Mouse (Mus musculus): ENCODE measurements around the gene Acbd5. TPM values are rescaled to one million over a fixed set of nuclear protein-coding genes. Genes with fewer than 3 reads are reported as not detected.

The Acbd5 gene
- polyA plus RNA-seq, 1 experiment from 2014 or later: 68.3 TPM

- H3K36me3 ChIP-seq: peaks cover 10% of the 10 kb centered on the region; the same call in 1 of the 2 replicates
- H3K9me3 ChIP-seq: no peaks in the 10 kb centered on the region
- H3K27me3 ChIP-seq (replicated peaks): no peaks in the 10 kb centered on the region
- H3K27ac ChIP-seq: no peak overlapping the region
- H3K4me1 ChIP-seq: 0 out of 2 replicates have a peak, but pooled peaks cover 3% of the 10 kb centered on the region
- H3K4me3 ChIP-seq: no peak overlapping the region
- no peak overlapping the region for H3K9ac ChIP-seq
- ATAC-seq (ENCODE audit: low FRiP score, low read depth): no peak
- WGBS: 95% methylated on average over 2 of the region's 2 CpGs
- H3K4me2 ChIP-seq (replicated peaks): no peak overlapping the region
Observed at GRCm38 (mm10) chr2:23070491-23070890, 2.5 kb downstream of the Acbd5 start.

DNA sequence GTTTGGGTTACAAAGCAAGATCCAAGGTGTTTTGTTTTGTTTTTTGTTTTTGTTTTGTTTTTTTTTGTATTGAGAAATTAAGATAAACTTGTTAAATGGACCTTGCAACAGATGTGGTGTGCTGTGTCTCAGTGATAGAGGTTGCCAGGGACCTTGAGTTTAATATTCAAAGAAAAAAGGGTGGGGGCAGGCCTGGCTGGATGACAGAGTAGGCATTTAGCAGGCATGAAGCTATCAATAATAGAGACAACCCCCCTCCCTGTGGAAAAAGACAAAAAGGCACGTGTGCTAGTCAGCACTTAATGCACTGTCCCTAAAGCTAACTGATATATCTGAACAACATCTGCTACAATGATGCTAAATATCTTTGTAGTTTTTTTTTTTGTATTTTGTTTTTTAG, 3.4 kb downstream of the Acbd5 start:
- Histone ChIP-seq H3K9me3 (no peaks in the 10 kb centered on the region), H3K4me2 (replicated peaks) (no peak overlapping the region), H3K36me3 (peaks cover 15% of the 10 kb centered on the region; the same call in 1 of the 2 replicates), H3K27me3 (replicated peaks) (no peaks in the 10 kb centered on the region), H3K9ac (no peak overlapping the region), H3K4me3 (no peak overlapping the region), H3K4me1 (0 out of 2 replicates have a peak, but pooled peaks cover 3% of the 10 kb centered on the region), H3K27ac (no peak overlapping the region)
- no peak for ATAC-seq (ENCODE audit: low FRiP score, low read depth)
- 60% methylated on average over 1 of the region's 1 CpGs for WGBS

DNA sequence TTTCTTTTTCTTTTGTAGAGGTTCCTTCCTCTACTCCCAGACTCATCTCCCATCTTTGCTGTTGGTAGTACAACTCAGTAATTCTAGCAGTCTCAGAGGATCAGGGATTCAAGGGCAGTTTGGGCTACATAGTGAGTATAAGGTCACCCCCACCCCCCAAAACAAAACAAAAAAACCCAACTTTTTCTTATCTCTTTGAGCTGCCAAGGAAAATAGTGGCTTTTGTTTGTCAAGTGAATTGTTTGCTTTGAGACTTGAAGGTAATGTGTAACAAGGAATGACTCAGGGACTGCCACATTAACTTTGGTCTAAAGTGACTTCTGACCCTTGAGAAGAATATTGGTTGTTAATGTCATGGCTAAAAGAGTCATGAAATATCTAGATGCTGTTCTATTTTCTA, 7.9 kb downstream of the Acbd5 start:
- Histone ChIP-seq H3K36me3 (peaks cover 39% of the 10 kb centered on the region), H3K4me3 (no peak overlapping the region), H3K4me2 (replicated peaks) (no peak overlapping the region), H3K27ac (no peak overlapping the region), H3K9me3 (no peaks in the 10 kb centered on the region), H3K4me1 (no peaks in the 10 kb centered on the region), H3K9ac (no peak overlapping the region), H3K27me3 (replicated peaks) (no peaks in the 10 kb centered on the region)
- ATAC-seq (ENCODE audit: low FRiP score, low read depth): no peak

DNA sequence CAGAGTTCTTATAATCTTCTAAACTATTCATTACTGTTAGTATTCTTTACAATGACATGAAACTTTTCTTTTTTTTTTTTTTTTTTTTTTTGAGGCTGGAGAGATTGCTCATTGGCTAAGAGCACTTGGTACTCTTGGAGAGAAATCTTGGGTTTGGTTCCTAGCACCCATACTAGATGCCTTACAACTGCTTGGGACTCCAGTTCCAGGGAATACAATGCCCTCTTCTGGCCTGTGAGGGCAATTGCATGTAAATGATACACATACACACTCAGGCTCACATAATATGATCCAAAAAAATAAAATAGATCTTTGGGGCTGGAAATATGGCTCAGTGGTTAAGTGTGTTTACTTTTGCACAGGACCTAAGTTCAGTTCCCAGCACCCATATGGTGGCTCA, 8.8 kb downstream of the Acbd5 start:
- Histone ChIP-seq H3K9me3 (no peaks in the 10 kb centered on the region), H3K27ac (no peak overlapping the region), H3K4me2 (replicated peaks) (no peak overlapping the region), H3K4me3 (no peak overlapping the region), H3K27me3 (replicated peaks) (no peaks in the 10 kb centered on the region), H3K9ac (no peak overlapping the region), H3K4me1 (no peaks in the 10 kb centered on the region), H3K36me3 (peaks cover 47% of the 10 kb centered on the region)
- ATAC-seq (ENCODE audit: low FRiP score, low read depth): no peak

GRCm38 (mm10) chr2:23077693-23078092, 9.7 kb downstream of the Acbd5 start:
- Histone ChIP-seq H3K4me3 (no peak overlapping the region), H3K36me3 (peaks cover 48% of the 10 kb centered on the region)
- no peak for ATAC-seq (ENCODE audit: low FRiP score, low read depth)

GRCm38 (mm10) chr2:23078588-23078987, 10.6 kb downstream of the Acbd5 start:
- Histone ChIP-seq H3K36me3 (peaks cover 54% of the 10 kb centered on the region), H3K4me1 (no peaks in the 10 kb centered on the region), H3K9me3 (no peaks in the 10 kb centered on the region), H3K4me2 (replicated peaks) (no peak overlapping the region), H3K9ac (no peak overlapping the region), H3K27ac (no peak overlapping the region), H3K27me3 (replicated peaks) (no peaks in the 10 kb centered on the region), H3K4me3 (no peak overlapping the region)
- 95% methylated on average over 2 of the region's 2 CpGs for WGBS
- no peak for ATAC-seq (ENCODE audit: low FRiP score, low read depth)

More at GRCm38 (mm10) chr2:23077693-23078092, 9.7 kb downstream of the Acbd5 start:
- no peak overlapping the region for H3K4me2 ChIP-seq (replicated peaks)
- 94% methylated on average over 5 of the region's 5 CpGs for WGBS
- no peaks in the 10 kb centered on the region for H3K27me3 ChIP-seq (replicated peaks)
- no peak overlapping the region for H3K27ac ChIP-seq
- no peak overlapping the region for H3K9ac ChIP-seq
- no peaks in the 10 kb centered on the region for H3K9me3 ChIP-seq
- no peaks in the 10 kb centered on the region for H3K4me1 ChIP-seq

GRCm38 (mm10) chr2:23084540-23084939, 16.6 kb downstream of the Acbd5 start:
- WGBS: 94% methylated on average over 8 of the region's 8 CpGs
- no peak overlapping the region for H3K9ac ChIP-seq
- no peak overlapping the region for H3K4me2 ChIP-seq (replicated peaks)
- H3K36me3 ChIP-seq: peaks cover 49% of the 10 kb centered on the region
- no peaks in the 10 kb centered on the region for H3K9me3 ChIP-seq
- H3K4me3 ChIP-seq: no peak overlapping the region
- ATAC-seq (ENCODE audit: low FRiP score, low read depth): no peak
- no peak overlapping the region for H3K27ac ChIP-seq
- no peaks in the 10 kb centered on the region for H3K4me1 ChIP-seq
- H3K27me3 ChIP-seq (replicated peaks): no peaks in the 10 kb centered on the region

GRCm38 (mm10) chr2:23092216-23092615, 24.2 kb downstream of the Acbd5 start:
- Histone ChIP-seq H3K4me1 (no peaks in the 10 kb centered on the region), H3K9ac (no peak overlapping the region), H3K27ac (no peak overlapping the region), H3K9me3 (no peaks in the 10 kb centered on the region), H3K27me3 (replicated peaks) (no peaks in the 10 kb centered on the region), H3K36me3 (peaks cover 63% of the 10 kb centered on the region), H3K4me2 (replicated peaks) (no peak overlapping the region), H3K4me3 (no peak overlapping the region)
- 52% methylated on average over 5 of the region's 5 CpGs for WGBS
- ATAC-seq (ENCODE audit: low FRiP score, low read depth): 0 out of 2 replicates have a peak, but pooled peaks have one; percentile 29

GRCm38 (mm10) chr2:23097028-23097427, 29.1 kb downstream of the Acbd5 start:
- H3K9ac ChIP-seq: no peak overlapping the region
- no peak overlapping the region for H3K4me2 ChIP-seq (replicated peaks)
- no peaks in the 10 kb centered on the region for H3K27me3 ChIP-seq (replicated peaks)
- no peak overlapping the region for H3K4me3 ChIP-seq
- ATAC-seq (ENCODE audit: low FRiP score, low read depth): no peak
- peaks cover 40% of the 10 kb centered on the region for H3K36me3 ChIP-seq
- H3K9me3 ChIP-seq: no peaks in the 10 kb centered on the region
- H3K4me1 ChIP-seq: no peaks in the 10 kb centered on the region
- no peak overlapping the region for H3K27ac ChIP-seq

DNA sequence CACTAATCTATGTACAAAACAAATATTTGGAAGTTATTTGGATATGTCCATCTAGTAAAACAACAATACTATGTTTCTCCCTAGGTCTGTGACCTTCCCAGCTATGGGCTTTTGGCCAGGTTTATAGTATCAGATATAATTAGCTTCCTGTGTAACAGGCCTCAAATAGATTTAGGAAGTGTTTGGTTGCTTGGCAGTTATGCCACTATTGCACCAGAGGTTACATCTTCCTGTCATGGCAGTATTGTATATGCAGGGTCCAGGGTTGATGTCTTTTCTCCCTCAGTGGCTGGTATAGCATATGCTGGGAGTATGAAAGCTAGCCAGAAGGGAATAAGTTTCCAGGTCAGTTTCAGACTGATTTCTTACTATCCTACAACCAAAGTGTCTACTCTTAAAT, 34.3 kb downstream of the Acbd5 start:
- H3K36me3 ChIP-seq: peaks cover 22% of the 10 kb centered on the region
- no peak overlapping the region for H3K4me2 ChIP-seq (replicated peaks)
- no peaks in the 10 kb centered on the region for H3K4me1 ChIP-seq
- H3K9ac ChIP-seq: no peak overlapping the region
- H3K9me3 ChIP-seq: no peaks in the 10 kb centered on the region
- H3K27ac ChIP-seq: no peak overlapping the region
- H3K27me3 ChIP-seq (replicated peaks): no peaks in the 10 kb centered on the region
- ATAC-seq (ENCODE audit: low FRiP score, low read depth): no peak
- no peak overlapping the region for H3K4me3 ChIP-seq

- Histone ChIP-seq H3K4me2 (replicated peaks) (no peak overlapping the region), H3K27ac (no peak overlapping the region), H3K4me1 (no peaks in the 10 kb centered on the region), H3K36me3 (peaks cover 14% of the 10 kb centered on the region), H3K9ac (no peak overlapping the region), H3K9me3 (no peaks in the 10 kb centered on the region), H3K4me3 (no peak overlapping the region), H3K27me3 (replicated peaks) (no peaks in the 10 kb centered on the region)
- no peak for ATAC-seq (ENCODE audit: low FRiP score, low read depth)
Observed at GRCm38 (mm10) chr2:23119573-23119972, 51.6 kb downstream of the Acbd5 start.

DNA sequence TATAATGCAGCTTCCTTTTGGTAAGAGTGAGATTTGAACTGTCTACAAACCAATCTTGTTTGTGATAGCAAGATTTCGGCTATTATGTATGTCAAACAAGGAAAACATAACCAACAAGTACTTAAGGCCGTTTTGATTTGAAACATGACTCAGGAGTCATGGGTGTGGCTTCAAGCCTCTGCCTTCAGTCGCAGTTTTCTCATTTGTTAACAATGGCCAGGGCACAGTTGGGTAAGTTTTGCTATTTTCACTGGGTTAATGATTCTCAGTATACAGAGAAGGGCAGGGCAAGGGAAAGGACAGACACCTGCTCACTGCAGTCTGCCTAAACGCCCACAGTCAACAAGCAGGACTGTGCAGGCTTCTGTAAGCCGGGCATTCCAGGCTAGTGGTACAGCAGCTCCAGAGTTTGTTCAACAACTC, 87.2 kb downstream of the Acbd5 start:
- peak overlapping the region; percentile 64 for H3K9ac ChIP-seq
- H3K4me3 ChIP-seq: peak overlapping the region; percentile 76
- H3K9me3 ChIP-seq: no peaks in the 10 kb centered on the region
- peak; percentile 17 for ATAC-seq (ENCODE audit: low FRiP score, low read depth)
- peaks cover 19% of the 10 kb centered on the region for H3K4me1 ChIP-seq
- peak overlapping the region; percentile 82 for H3K4me2 ChIP-seq (replicated peaks)
- H3K27me3 ChIP-seq (replicated peaks): no peaks in the 10 kb centered on the region
- H3K36me3 ChIP-seq: peaks cover 3% of the 10 kb centered on the region; the same call in 1 of the 2 replicates
- H3K27ac ChIP-seq: no peak overlapping the region
- 7% methylated on average over 5 of the region's 5 CpGs for WGBS

DNA sequence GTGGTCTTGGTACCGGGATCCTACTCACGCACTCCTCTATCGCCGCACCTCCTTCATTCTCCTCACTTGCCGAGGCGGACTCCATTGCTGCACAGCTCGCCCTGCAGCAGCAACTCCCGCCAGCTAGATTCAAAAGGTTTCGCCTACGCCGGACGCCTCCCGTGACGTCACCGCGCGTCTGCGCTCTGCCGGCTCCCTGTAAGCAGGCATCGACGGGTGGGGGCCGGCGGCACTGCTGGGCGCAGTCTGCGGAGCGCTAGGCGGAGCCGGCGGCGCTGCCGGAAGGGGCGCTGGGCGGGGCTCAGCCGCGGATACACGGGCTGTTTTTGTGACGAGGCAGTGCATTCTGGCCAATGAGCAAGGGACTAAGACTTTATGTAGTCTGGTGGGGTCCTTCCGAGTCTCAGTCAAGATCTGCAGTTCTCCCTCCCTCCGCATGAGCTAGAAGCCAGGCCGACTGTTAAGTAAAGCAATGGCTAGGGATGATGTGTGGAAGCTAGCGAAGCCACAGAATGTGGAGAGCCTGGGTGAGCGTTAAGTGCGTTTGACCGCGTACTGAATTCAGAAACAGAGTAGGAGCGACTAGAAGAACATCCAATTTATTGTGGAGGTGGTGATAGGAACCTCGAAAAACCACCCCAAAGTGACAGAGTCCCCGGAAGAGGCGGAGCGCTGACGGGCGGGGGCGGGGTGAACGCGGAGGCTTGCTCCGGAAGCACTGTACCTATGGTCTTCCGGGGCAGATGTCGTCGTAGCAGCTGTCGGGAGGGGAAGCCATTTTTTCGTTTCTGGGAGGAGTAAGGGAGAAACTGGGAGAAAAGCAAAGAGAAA, 88.0 kb downstream of the Acbd5 start, which contains the start of the genes Mastl and Yme1l1:
Gene Mastl (minus strand): TSS at position 248 of the 831 bp plus-strand sequence.
Gene Yme1l1 (plus strand): TSS at position 593 of the 831 bp plus-strand sequence.
- Histone ChIP-seq H3K27me3 (replicated peaks) (no peaks in the 10 kb centered on the region), H3K36me3 (peaks cover 2% of the 10 kb centered on the region; the same call in 1 of the 2 replicates), H3K4me1 (peaks cover 19% of the 10 kb centered on the region), H3K9ac (peak within 1 kb of the TSS; percentile 78), H3K9me3 (no peaks in the 10 kb centered on the region), H3K27ac (peak within 1 kb of the TSS; percentile 96), H3K4me2 (replicated peaks) (peak within 1 kb of the TSS; percentile 82), H3K4me3 (peak within 1 kb of the TSS; percentile 76)
- WGBS: under 1% methylated on average over 61 of the region's 61 CpGs
- peak; percentile 98 for ATAC-seq (ENCODE audit: low FRiP score, low read depth)

All from neural tube, embryonic 12.5 days (tissue).